Mouse (Mus musculus) CD4-positive, CD25-positive, alpha-beta regulatory T cell, adult 2 months (primary cell): ENCODE measurements at regions not wholly inside any gene's neighbourhood (a gene's known extent, or its start where the extent isn't known, plus 50 kb on each side); places are given as distances from the start of the nearest gene placed in this dataset.
"Not testable (repeated sequence)": the region's sequence is repeated elsewhere in the genome, so short reads cannot be mapped to it uniquely, and the experiment has no call there.

Source experiments
- DNase-seq: peaks from one replicate; pipeline ENCODE4 v3.0.0-alpha.2; 2012; ENCODE audit warnings: low read depth, low spot score

DNA sequence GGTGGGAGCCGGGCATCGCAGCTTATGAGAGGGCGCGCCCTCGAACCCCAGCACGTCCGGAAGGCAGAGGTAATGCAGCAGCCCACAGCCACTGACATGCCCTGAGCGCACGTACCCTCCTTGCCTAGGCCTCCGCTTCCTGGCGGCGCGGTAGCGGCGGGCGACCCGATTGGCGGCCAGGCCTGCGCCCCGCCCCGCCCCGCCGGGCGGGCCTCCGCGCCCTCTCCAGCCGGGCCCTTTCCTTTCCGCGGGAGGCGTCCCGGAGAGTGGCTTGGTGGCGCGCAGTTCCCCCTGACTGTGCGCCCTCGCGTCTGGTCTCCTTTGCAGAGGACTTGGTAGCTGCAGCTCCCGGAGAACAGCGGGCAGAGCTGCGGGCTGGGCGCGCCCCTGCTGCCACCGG is 461.1 kb downstream of the Gm21863 start:
- not testable (repeated sequence) for DNase-seq

DNA sequence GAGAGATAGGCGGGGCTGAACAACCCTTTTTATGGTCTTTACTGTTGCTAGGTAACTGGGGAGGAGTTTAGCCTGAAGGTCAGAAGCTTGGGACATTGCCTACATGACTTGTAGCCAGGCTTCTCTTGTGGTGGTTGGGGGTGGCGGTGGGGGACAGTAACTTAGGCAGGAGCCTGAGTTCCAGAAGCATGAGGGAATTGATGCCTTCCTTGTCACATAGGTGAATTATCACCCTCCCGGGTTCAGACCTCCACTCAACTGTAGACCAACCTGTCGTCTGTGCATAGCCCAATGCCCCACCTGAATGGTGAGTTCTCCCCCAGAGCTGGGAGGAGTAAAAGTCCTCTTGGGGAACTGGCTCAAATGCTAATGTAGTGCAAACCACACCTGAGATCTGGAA is 472.1 kb downstream of the Gm21863 start:
- not testable (repeated sequence) for DNase-seq

GRCm38 (mm10) chr12:20464585-20464984 is 510.3 kb downstream of the Gm21863 start:
- DNase-seq = peak; percentile 2
